13 mouse cellular contexts compared by ENCODE assay signal in genomic region chr9:96353121-96353769, GRCm38 (mm10). TPM values are rescaled to one million over a fixed set of nuclear protein-coding genes. Genes with fewer than 3 reads are reported as not detected.
DNase-seq lines count a peak whose midpoint lies in the region; ATAC-seq lines count a peak whose summit lies in the region.
"Had no signal": no experiment of that assay in that cellular context is flagged by ENCODE, and none has a peak within 500 bp of the region (broad histone marks: within the 10 kb centered on the region; RNA-seq: fewer than 3 reads in every experiment).

No protein-coding gene starts in this region.

- ATAC-seq in heart, embryonic 16.5 days (replicated peaks; ENCODE audit: extremely low read depth, insufficient read depth, low FRiP score): no peak
- ATAC-seq: Patski had no signal

- no peak overlapping the region for H3K9ac ChIP-seq in heart, embryonic 16.5 days (ENCODE audit: low read length)
- H3K9ac ChIP-seq: embryonic facial prominence, embryonic 13.5 days; hindbrain, embryonic 15.5 days; liver, embryonic 12.5 days; neural tube, embryonic 13.5 days had no signal

- no peaks in the 10 kb centered on the region for H3K27me3 ChIP-seq in heart, embryonic 16.5 days (ENCODE audit: control insufficient read depth, insufficient read depth, low read length)
- H3K27me3 ChIP-seq: embryonic facial prominence, embryonic 13.5 days; hindbrain, embryonic 15.5 days; liver, embryonic 12.5 days; neural tube, embryonic 13.5 days; Patski had no signal

- no peak overlapping the region for H3K4me3 ChIP-seq in heart, embryonic 16.5 days (ENCODE audit: low read length)
- H3K4me3 ChIP-seq: embryonic facial prominence, embryonic 13.5 days; forebrain, embryonic 10.5 days; hindbrain, embryonic 15.5 days; liver, embryonic 12.5 days; neural tube, embryonic 13.5 days had no signal

- WGBS in heart, embryonic 16.5 days: 74% methylated on average over 12 of the region's 12 CpGs

- intact Hi-C loops in left cerebral cortex, postnatal 36 days (cut with DNase I): no loop called here

- H3K36me3 ChIP-seq in heart, embryonic 16.5 days (ENCODE audit: control insufficient read depth, insufficient read depth): 0 out of 2 replicates have a peak, but pooled peaks cover 2% of the 10 kb centered on the region
- H3K36me3 ChIP-seq: hindbrain, embryonic 15.5 days; neural tube, embryonic 13.5 days had no signal

- no peak for DNase-seq in heart, adult 18-20 months
- DNase-seq in R1 (ENCODE audit: low read depth, low spot score): peak; percentile 69
- DNase-seq in induced T-regulatory cell, adult 2 months (ENCODE audit: low read depth): peak; percentile 62
- peak; percentile 33 for DNase-seq in thymus, postnatal 4 days
- DNase-seq in right cerebral cortex, postnatal 36 days (ENCODE audit: low spot score in 2 of 2): no peak
- DNase-seq in left cerebral cortex, postnatal 36 days (ENCODE audit: low spot score in 2 of 2): no peak

- peak overlapping the region; percentile 23; the same call in 1 of the 2 replicates for H3K4me2 ChIP-seq in heart, embryonic 16.5 days (ENCODE audit: low read depth, low read length)
- H3K4me2 ChIP-seq: embryonic facial prominence, embryonic 13.5 days; hindbrain, embryonic 15.5 days; neural tube, embryonic 13.5 days had no signal

- H3K9me3 ChIP-seq in heart, embryonic 16.5 days (replicated peaks; ENCODE audit: control insufficient read depth, low read length): no peaks in the 10 kb centered on the region
- H3K9me3 ChIP-seq: embryonic facial prominence, embryonic 13.5 days; forebrain, embryonic 10.5 days; hindbrain, embryonic 15.5 days; liver, embryonic 12.5 days; neural tube, embryonic 13.5 days had no signal

- peak overlapping the region; percentile 51 for H3K27ac ChIP-seq in heart, embryonic 16.5 days (ENCODE audit: low read length)
- H3K27ac ChIP-seq: embryonic facial prominence, embryonic 13.5 days; forebrain, embryonic 10.5 days; hindbrain, embryonic 15.5 days; neural tube, embryonic 13.5 days had no signal

- H3K4me1 ChIP-seq in heart, embryonic 16.5 days (ENCODE audit: control insufficient read depth, insufficient read depth, low read length): peaks cover 29% of the 10 kb centered on the region
- H3K4me1 ChIP-seq: embryonic facial prominence, embryonic 13.5 days had no signal

RNA-seq across cellular contexts. Expression of gene Atp1b3, which starts 11.0 kb away (rescaled TPM):
- 125 and 136 TPM in 2 replicates for polyA plus RNA-seq in heart, embryonic 16.5 days (2015; fragmentation: Nextera tagmentation; extraction: Ambion mirVana)
- total RNA-seq in heart, adult 18-20 months (2021): 10 to 100 TPM; 51.6 to 63.6 TPM
- total RNA-seq in left cerebral cortex, postnatal 36 days (2021): 10 to 100 TPM; 81.4 to 90.6 TPM

Comparison
In these comparisons a context has a peak if more than half of its experiments do, and no peak if none do; other contexts are left out.
1. DNase-seq: peak in R1 (single experiment), induced T-regulatory cell, adult 2 months (single experiment) and thymus, postnatal 4 days (single experiment); none in heart, adult 18-20 months (0 of 2), right cerebral cortex, postnatal 36 days (0 of 2) and left cerebral cortex, postnatal 36 days (0 of 2).